Mouse (Mus musculus): ENCODE data around the gene Lonp1. TPM values are rescaled to one million over a fixed set of nuclear protein-coding genes. Genes with fewer than 3 reads are reported as not detected.

The Lonp1 gene
- 33.2 to 46.1 TPM (median 34.8 TPM) in 3 replicates for total RNA-seq (2017)

- peak; percentile 91 for ATAC-seq (replicated peaks; ENCODE audit: insufficient number of reproducible peaks, low FRiP score, low TSS enrichment, poor library complexity, severe bottlenecking)
Measured at GRCm38 (mm10) chr17:56626754-56627470, at the start of gene Lonp1. TSS of gene Lonp1 (minus strand) at chr17:56626887.

- no peak for ATAC-seq (replicated peaks; ENCODE audit: insufficient number of reproducible peaks, low FRiP score, low TSS enrichment, poor library complexity, severe bottlenecking)
Measured at GRCm38 (mm10) chr17:56673647-56674416, 47.1 kb upstream of the Lonp1 start.

- ATAC-seq (replicated peaks; ENCODE audit: insufficient number of reproducible peaks, low FRiP score, low TSS enrichment, poor library complexity, severe bottlenecking) = peak; percentile 89
Measured at GRCm38 (mm10) chr17:56672941-56673646, 46.4 kb upstream of the Lonp1 start, which contains the start of gene Ranbp3. TSS of gene Ranbp3 (plus strand) at chr17:56673294.

GRCm38 (mm10) chr17:56669766-56670165, 43.1 kb upstream of the Lonp1 start:
- no peak for ATAC-seq (replicated peaks; ENCODE audit: insufficient number of reproducible peaks, low FRiP score, low TSS enrichment, poor library complexity, severe bottlenecking)

- ATAC-seq (replicated peaks; ENCODE audit: insufficient number of reproducible peaks, low FRiP score, low TSS enrichment, poor library complexity, severe bottlenecking) = peak; percentile 41
Measured at GRCm38 (mm10) chr17:56668384-56669144, 41.9 kb upstream of the Lonp1 start.

- ATAC-seq (replicated peaks; ENCODE audit: insufficient number of reproducible peaks, low FRiP score, low TSS enrichment, poor library complexity, severe bottlenecking) = no peak
Measured at GRCm38 (mm10) chr17:56667591-56667990, 40.9 kb upstream of the Lonp1 start.

GRCm38 (mm10) chr17:56666384-56666783, 39.7 kb upstream of the Lonp1 start:
- ATAC-seq (replicated peaks; ENCODE audit: insufficient number of reproducible peaks, low FRiP score, low TSS enrichment, poor library complexity, severe bottlenecking) = no peak

- no peak for ATAC-seq (replicated peaks; ENCODE audit: insufficient number of reproducible peaks, low FRiP score, low TSS enrichment, poor library complexity, severe bottlenecking)
Measured at GRCm38 (mm10) chr17:56664333-56664732, 37.6 kb upstream of the Lonp1 start.

GRCm38 (mm10) chr17:56663659-56664058, 37.0 kb upstream of the Lonp1 start:
- no peak for ATAC-seq (replicated peaks; ENCODE audit: insufficient number of reproducible peaks, low FRiP score, low TSS enrichment, poor library complexity, severe bottlenecking)

GRCm38 (mm10) chr17:56656171-56656570, 29.5 kb upstream of the Lonp1 start:
- no peak for ATAC-seq (replicated peaks; ENCODE audit: insufficient number of reproducible peaks, low FRiP score, low TSS enrichment, poor library complexity, severe bottlenecking)

- no peak for ATAC-seq (replicated peaks; ENCODE audit: insufficient number of reproducible peaks, low FRiP score, low TSS enrichment, poor library complexity, severe bottlenecking)
Measured at GRCm38 (mm10) chr17:56655311-56655710, 28.6 kb upstream of the Lonp1 start.

- ATAC-seq (replicated peaks; ENCODE audit: insufficient number of reproducible peaks, low FRiP score, low TSS enrichment, poor library complexity, severe bottlenecking) = no peak
Measured at GRCm38 (mm10) chr17:56654771-56655170, 28.1 kb upstream of the Lonp1 start.

- no peak for ATAC-seq (replicated peaks; ENCODE audit: insufficient number of reproducible peaks, low FRiP score, low TSS enrichment, poor library complexity, severe bottlenecking)
Measured at GRCm38 (mm10) chr17:56651801-56652200, 25.1 kb upstream of the Lonp1 start.

GRCm38 (mm10) chr17:56647546-56647945, 20.9 kb upstream of the Lonp1 start:
- ATAC-seq (replicated peaks; ENCODE audit: insufficient number of reproducible peaks, low FRiP score, low TSS enrichment, poor library complexity, severe bottlenecking) = no peak

GRCm38 (mm10) chr17:56643237-56643636, 16.6 kb upstream of the Lonp1 start:
- ATAC-seq (replicated peaks; ENCODE audit: insufficient number of reproducible peaks, low FRiP score, low TSS enrichment, poor library complexity, severe bottlenecking) = no peak

- ATAC-seq (replicated peaks; ENCODE audit: insufficient number of reproducible peaks, low FRiP score, low TSS enrichment, poor library complexity, severe bottlenecking) = no peak
Measured at GRCm38 (mm10) chr17:56634023-56634422, 7.3 kb upstream of the Lonp1 start.

- no peak for ATAC-seq (replicated peaks; ENCODE audit: insufficient number of reproducible peaks, low FRiP score, low TSS enrichment, poor library complexity, severe bottlenecking)
Measured at GRCm38 (mm10) chr17:56631807-56632206, 5.1 kb upstream of the Lonp1 start.
